Mouse (Mus musculus) c-Kit-negative CD71-positive TER-119-positive erythroid progenitor cells, embryonic 14.5 days (primary cell): ENCODE results near the gene Ccdc151.

Source experiments
- DNase-seq: peaks from one replicate; pipeline ENCODE4 v3.0.0-alpha.2; 2013; ENCODE audit warnings: low read depth, low spot score

Gene Ccdc151

GRCm38 (mm10) chr9:21958372-21958771 lies 44.1 kb downstream of the Ccdc151 start:
- DNase-seq, result no peak

DNA sequence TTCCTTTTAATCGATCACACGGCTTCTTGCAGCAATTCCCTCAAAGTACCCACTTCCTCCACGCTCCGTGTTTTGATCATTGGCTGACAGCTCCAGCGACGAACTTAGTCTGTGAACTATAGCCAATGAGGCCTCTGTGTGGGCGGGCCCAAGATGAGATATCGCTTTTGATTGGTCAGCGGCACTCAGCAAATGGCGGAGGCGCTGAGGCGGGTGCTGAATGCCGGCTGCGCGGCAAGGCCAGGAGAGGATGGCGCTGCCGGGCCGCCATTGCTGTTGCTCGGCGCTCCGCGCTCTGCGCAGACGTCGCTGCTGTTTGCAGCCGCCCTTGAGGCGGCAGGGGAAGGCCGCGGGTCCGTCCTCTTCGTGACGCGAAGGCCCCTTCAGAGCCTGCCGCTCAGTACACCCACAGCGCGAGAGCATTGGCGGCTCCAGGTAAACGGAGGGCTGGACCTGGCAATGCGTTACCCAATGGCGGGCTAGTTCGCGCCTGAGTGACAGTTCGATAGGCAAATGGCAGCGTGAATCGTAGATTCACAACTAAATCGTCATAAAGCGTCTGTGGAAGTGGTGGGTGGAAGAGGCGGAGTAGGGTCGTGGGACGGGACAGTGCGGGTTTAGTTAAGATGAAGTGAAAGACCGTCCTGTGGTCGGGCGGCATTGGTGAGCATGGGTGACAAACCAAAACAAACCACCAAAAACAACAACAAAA lies 46.7 kb downstream of the Ccdc151 start, which contains the start of gene Swsap1:
Swsap1 (plus strand) TSS at position 186 of the 712 bp plus-strand sequence.
- peak; percentile 99 for DNase-seq

DNA sequence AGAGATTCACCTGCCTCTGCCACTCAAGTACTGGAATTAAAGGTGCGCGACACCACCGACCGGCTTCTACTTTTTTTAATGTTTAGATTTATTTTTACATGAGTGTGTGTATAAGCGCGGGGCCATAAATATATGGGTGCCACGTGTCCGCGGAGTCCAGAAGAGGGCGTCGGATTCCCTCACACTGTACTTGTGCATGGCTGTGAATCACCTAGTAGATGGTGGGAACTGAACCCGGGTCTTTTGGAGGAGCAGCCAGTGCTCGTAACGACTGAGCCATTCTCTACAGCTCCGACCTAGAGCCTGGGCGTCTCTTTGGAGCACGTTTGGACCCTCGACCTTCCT lies 47.2 kb downstream of the Ccdc151 start:
- DNase-seq, result no peak

DNA sequence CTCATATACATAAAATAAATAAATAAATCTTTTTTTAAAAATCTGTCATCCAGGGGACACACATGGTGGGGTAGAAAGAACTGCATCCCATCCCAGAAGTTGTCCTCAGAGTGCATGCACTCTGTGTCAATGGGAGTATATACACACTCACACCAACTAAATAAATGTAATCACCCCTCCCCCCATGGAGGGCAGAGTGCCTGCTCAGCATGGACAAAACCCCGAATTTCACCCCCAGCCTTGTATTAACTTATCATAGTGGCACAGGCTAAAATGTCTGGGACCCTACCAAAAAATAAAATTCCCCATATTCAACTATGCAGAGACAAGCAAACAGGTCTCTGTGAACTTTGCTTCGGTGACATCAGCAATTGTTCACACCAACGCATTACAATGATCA lies 47.8 kb downstream of the Ccdc151 start:
- no peak for DNase-seq

GRCm38 (mm10) chr9:21953600-21953999 lies 48.8 kb downstream of the Ccdc151 start:
- DNase-seq, result no peak

DNA sequence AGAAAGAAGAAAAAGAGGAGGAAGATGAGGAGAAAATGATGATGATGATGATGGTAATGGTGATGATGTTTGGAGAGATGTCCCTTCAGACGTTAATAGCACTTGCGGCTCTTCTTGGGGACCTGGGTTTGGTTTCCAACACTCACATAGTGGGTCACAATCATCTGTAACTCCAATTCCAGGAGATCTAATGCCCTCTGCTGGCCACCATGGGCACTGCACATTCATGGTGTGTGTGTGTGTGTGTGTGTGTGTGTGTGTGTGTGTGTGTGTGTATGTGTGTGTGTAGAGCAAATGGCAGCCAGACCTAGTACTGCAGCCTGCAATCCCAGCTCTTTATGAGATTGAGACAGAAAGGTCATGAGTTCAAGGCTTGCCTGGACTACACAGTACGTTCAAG lies 50.5 kb downstream of the Ccdc151 start:
- DNase-seq, result no peak

- DNase-seq, result no peak
Observed at GRCm38 (mm10) chr9:21950322-21950721, 52.1 kb downstream of the Ccdc151 start.

DNA sequence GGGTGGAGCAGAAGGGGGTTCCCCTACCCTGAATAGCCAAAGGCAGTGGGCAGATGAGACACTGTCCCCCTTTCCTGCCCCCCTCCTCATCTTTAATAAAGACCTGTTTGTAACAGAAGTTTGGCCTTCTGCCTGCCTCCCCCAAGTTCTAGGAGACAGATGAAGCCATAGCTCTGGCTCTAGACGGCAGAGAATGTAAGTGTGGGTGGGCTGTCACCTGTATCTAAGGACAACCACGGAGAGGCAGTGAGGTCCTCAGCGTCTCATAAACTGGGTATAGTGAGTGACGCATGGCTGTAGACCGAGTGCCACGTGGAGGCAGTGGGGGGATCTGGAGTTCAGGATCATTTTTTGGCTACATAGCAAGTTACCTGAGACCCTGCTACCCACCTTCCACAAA lies 53.6 kb downstream of the Ccdc151 start:
- no peak for DNase-seq

- no peak for DNase-seq
Observed at GRCm38 (mm10) chr9:21948146-21948545, 54.3 kb downstream of the Ccdc151 start.

DNA sequence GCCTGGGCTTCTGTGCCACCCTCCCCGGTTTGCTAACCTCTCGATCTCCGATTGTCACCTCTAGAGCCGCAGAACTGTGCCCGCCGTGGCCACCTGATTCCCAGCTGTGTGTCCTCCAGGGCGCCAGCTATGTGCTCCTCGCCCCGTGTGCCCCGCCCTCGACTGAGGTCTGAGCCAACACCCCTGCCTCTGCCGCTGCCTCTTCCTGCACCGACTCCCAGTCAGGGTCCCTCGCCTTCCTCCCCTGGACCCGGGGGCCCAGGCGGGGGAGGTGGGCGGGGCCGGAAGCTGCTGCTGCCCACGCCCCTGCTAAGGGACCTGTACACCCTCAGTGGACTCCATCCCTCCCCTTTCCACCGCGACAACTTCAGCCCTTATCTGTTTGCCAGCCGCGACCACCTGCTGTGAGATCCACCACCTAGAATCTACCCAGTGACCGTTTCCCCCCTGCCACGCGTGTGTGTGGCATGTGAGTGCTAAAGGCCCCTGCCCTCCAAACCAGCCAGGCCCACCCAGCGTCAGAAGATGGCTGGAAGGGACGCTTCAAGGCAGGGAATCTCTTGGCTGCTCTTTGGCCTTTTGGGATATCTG lies 54.8 kb downstream of the Ccdc151 start:
- no peak for DNase-seq

- DNase-seq, result no peak
Observed at GRCm38 (mm10) chr9:21944267-21944666, 58.2 kb downstream of the Ccdc151 start.

- DNase-seq, result no peak
Observed at GRCm38 (mm10) chr9:21943638-21944037, 58.8 kb downstream of the Ccdc151 start.

DNA sequence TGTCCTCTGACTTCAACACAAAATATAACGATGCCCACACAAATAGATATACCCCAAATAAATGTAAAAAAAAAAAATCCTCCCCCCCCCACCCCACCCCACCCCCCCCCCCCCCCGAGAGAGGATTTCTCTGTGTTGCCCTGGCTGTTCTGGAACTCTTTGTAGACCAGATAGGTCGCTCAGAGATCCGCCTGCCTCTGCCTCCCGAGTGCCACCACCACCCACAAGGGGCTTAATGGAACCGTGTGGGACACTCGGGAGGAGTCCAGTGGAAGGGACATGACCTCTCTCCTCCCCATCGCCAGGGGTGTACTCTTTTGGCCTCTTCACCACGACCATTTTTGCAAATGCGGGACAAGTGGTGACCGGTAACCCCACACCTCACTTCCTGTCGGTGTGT lies 59.4 kb downstream of the Ccdc151 start:
- no peak for DNase-seq
